Mouse (Mus musculus) intestine, embryonic 16.5 days (tissue): ENCODE results near the gene Mapk9. TPM values are rescaled to one million over a fixed set of nuclear protein-coding genes. Genes with fewer than 3 reads are reported as not detected.
A peak's percentile ranks its signal among the peaks of the same experiment; 100 is the strongest.
"Not testable (repeated sequence)": the region's sequence is repeated elsewhere in the genome, so short reads cannot be mapped to it uniquely, and the experiment has no call there.

Experiments
- ATAC-seq: fragments of 200-750 bp; cut with Nextera tagmentation; 2 replicates; pipeline ENCODE4 v1.8.0; 2017; ENCODE audit warnings: moderate TSS enrichment, moderate library complexity
- H3K27ac ChIP-seq: fragments of 300-500 bp; sonication (generic); 2 replicates; pipeline ENCODE4 v1.5.1; 2014; ENCODE audit warnings: mild to moderate bottlenecking, low read length
- H3K27me3 ChIP-seq: fragments of 300-500 bp; sonication (generic); replicated peaks from 2 replicates; pipeline ENCODE4 v1.6.1; 2014; ENCODE audit warnings: low read length, control low read depth, mixed read lengths; ENCODE audit not compliant: control insufficient read depth, insufficient read depth
- H3K36me3 ChIP-seq: fragments of 300-500 bp; sonication (generic); 2 replicates; pipeline ENCODE4 v1.6.1; 2014; ENCODE audit warnings: low read length, control low read depth; ENCODE audit not compliant: control insufficient read depth, insufficient read depth
- H3K4me1 ChIP-seq: fragments of 300-500 bp; sonication (generic); 2 replicates; pipeline ENCODE4 v1.6.1; 2014; ENCODE audit warnings: low read length, control low read depth, mixed read lengths; ENCODE audit not compliant: control insufficient read depth, insufficient read depth
- H3K4me2 ChIP-seq: fragments of 300-500 bp; sonication (generic); 2 replicates; pipeline ENCODE4 v1.6.1; 2014; ENCODE audit warnings: low read depth, low read length, control low read depth
- H3K4me3 ChIP-seq: fragments of 300-500 bp; sonication (generic); 2 replicates; pipeline ENCODE4 v1.5.1; 2014; ENCODE audit warnings: mild to moderate bottlenecking, low read length
- H3K9ac ChIP-seq: fragments of 300-500 bp; sonication (generic); 2 replicates; pipeline ENCODE4 v1.6.1; 2014; ENCODE audit warnings: low read depth, low read length
- H3K9me3 ChIP-seq: fragments of 300-500 bp; sonication (generic); 2 replicates; pipeline ENCODE4 v1.6.1; 2016; ENCODE audit warnings: low read length, control low read depth; ENCODE audit not compliant: control insufficient read depth
- whole genome bisulfite sequencing: fragments of 180-500 bp; shearing (Covaris S2); extraction: QIAGEN DNeasy Blood & Tissue Kit; methylation state at CpG from one replicate; pipeline ENCODE4 v1.1.7; 2014; 5-methylcytosine and 5-hydroxymethylcytosine counted together
- polyA plus RNA-seq: library from polyadenylated mRNA; unstranded; fragments of >200 nt; fragmentation: Nextera tagmentation; extraction: Ambion mirVana; gene quantifications from 2 replicates; pipeline ENCODE4 v1.2.1, GENCODE M21; 2015

The Mapk9 gene
- polyA plus RNA-seq = 26.6 and 27.8 TPM in 2 replicates

- under 1% methylated on average over 48 of the region's 68 CpGs for WGBS
- Histone ChIP-seq H3K9me3 (no peaks in the 10 kb centered on the region), H3K27me3 (no peaks in the 10 kb centered on the region)
Measured at GRCm38 (mm10) chr11:49846401-49847070, at the start of gene Mapk9. Gene Mapk9, plus strand, starts transcription at chr11:49846751.

GRCm38 (mm10) chr11:49798931-49799330, 47.6 kb upstream of the Mapk9 start:
- WGBS = 89% methylated on average over 6 of the region's 6 CpGs
- Histone ChIP-seq H3K9me3 (no peaks in the 10 kb centered on the region), H3K4me2 (no peak overlapping the region), H3K27ac (no peak overlapping the region), H3K36me3 (no peaks in the 10 kb centered on the region), H3K9ac (no peak overlapping the region), H3K4me1 (peaks cover 11% of the 10 kb centered on the region), H3K27me3 (no peaks in the 10 kb centered on the region), H3K4me3 (no peak overlapping the region)
- no peak for ATAC-seq

More at GRCm38 (mm10) chr11:49846401-49847070, at the start of gene Mapk9:
- ATAC-seq = peak; percentile 98
- Histone ChIP-seq H3K4me1 (peaks cover 14% of the 10 kb centered on the region), H3K4me3 (peak within 1 kb of the TSS; percentile 90), H3K9ac (peak within 1 kb of the TSS; percentile 97), H3K27ac (peak within 1 kb of the TSS; percentile 87), H3K36me3 (0 out of 2 replicates have a peak, but pooled peaks cover 5% of the 10 kb centered on the region), H3K4me2 (peak within 1 kb of the TSS; percentile 89)

GRCm38 (mm10) chr11:49801516-49801915, 45.0 kb upstream of the Mapk9 start:
- H3K9me3 ChIP-seq = no peaks in the 10 kb centered on the region
- no peak overlapping the region for H3K27ac ChIP-seq
- H3K4me2 ChIP-seq = no peak overlapping the region
- ATAC-seq = no peak
- no peaks in the 10 kb centered on the region for H3K36me3 ChIP-seq
- H3K4me1 ChIP-seq = no peaks in the 10 kb centered on the region
- H3K9ac ChIP-seq = no peak overlapping the region
- H3K27me3 ChIP-seq = no peaks in the 10 kb centered on the region
- no peak overlapping the region for H3K4me3 ChIP-seq
- WGBS = 56% methylated on average over 4 of the region's 4 CpGs

GRCm38 (mm10) chr11:49803801-49804200, 42.8 kb upstream of the Mapk9 start:
- no peak overlapping the region for H3K4me3 ChIP-seq
- H3K27ac ChIP-seq = no peak overlapping the region
- no peak for ATAC-seq
- no peaks in the 10 kb centered on the region for H3K36me3 ChIP-seq
- 95% methylated on average over 4 of the region's 4 CpGs for WGBS
- no peaks in the 10 kb centered on the region for H3K9me3 ChIP-seq
- H3K9ac ChIP-seq = no peak overlapping the region
- H3K4me1 ChIP-seq = no peaks in the 10 kb centered on the region
- H3K27me3 ChIP-seq = no peaks in the 10 kb centered on the region
- H3K4me2 ChIP-seq = no peak overlapping the region

- no peak overlapping the region for H3K9ac ChIP-seq
- H3K9me3 ChIP-seq = no peaks in the 10 kb centered on the region
- H3K36me3 ChIP-seq = no peaks in the 10 kb centered on the region
- no peaks in the 10 kb centered on the region for H3K27me3 ChIP-seq
- ATAC-seq = no peak
- no peak overlapping the region for H3K27ac ChIP-seq
- 47% methylated on average over 3 of the region's 3 CpGs for WGBS
- H3K4me3 ChIP-seq = no peak overlapping the region
- no peak overlapping the region for H3K4me2 ChIP-seq
- H3K4me1 ChIP-seq = no peaks in the 10 kb centered on the region
Measured at GRCm38 (mm10) chr11:49806218-49806617, 40.3 kb upstream of the Mapk9 start.

- 87% methylated on average over 9 of the region's 9 CpGs for WGBS
- Histone ChIP-seq H3K4me2 (no peak overlapping the region), H3K9me3 (no peaks in the 10 kb centered on the region), H3K27ac (no peak overlapping the region), H3K27me3 (no peaks in the 10 kb centered on the region), H3K9ac (no peak overlapping the region), H3K4me1 (no peaks in the 10 kb centered on the region), H3K4me3 (no peak overlapping the region), H3K36me3 (no peaks in the 10 kb centered on the region)
- ATAC-seq = no peak
Measured at GRCm38 (mm10) chr11:49808946-49809345, 37.6 kb upstream of the Mapk9 start.

GRCm38 (mm10) chr11:49810696-49811095, 35.9 kb upstream of the Mapk9 start:
- H3K27ac ChIP-seq, H3K27me3 ChIP-seq, H3K36me3 ChIP-seq, H3K9ac ChIP-seq, H3K4me3 ChIP-seq, H3K4me1 ChIP-seq, ATAC-seq, H3K9me3 ChIP-seq, H3K4me2 ChIP-seq: not testable (repeated sequence)
- 87% methylated on average over 7 of the region's 7 CpGs for WGBS

- ATAC-seq = 0 out of 2 replicates have a peak, but pooled peaks have one; percentile 23
Measured at GRCm38 (mm10) chr11:49811099-49811541, 35.4 kb upstream of the Mapk9 start.

GRCm38 (mm10) chr11:49811879-49812278, 34.7 kb upstream of the Mapk9 start:
- Histone ChIP-seq H3K36me3 (no peaks in the 10 kb centered on the region), H3K4me1 (no peaks in the 10 kb centered on the region), H3K9me3 (no peaks in the 10 kb centered on the region), H3K4me2 (no peak overlapping the region), H3K27ac (no peak overlapping the region), H3K27me3 (no peaks in the 10 kb centered on the region), H3K4me3 (no peak overlapping the region), H3K9ac (no peak overlapping the region)
- WGBS = 83% methylated on average over 8 of the region's 8 CpGs
- ATAC-seq = no peak

More at GRCm38 (mm10) chr11:49811099-49811541, 35.4 kb upstream of the Mapk9 start:
- no peaks in the 10 kb centered on the region for H3K9me3 ChIP-seq
- no peak overlapping the region for H3K9ac ChIP-seq
- no peaks in the 10 kb centered on the region for H3K4me1 ChIP-seq
- no peak overlapping the region for H3K4me2 ChIP-seq
- H3K27me3 ChIP-seq = no peaks in the 10 kb centered on the region
- WGBS = 82% methylated on average over 8 of the region's 8 CpGs
- H3K4me3 ChIP-seq = no peak overlapping the region
- H3K27ac ChIP-seq = no peak overlapping the region
- H3K36me3 ChIP-seq = no peaks in the 10 kb centered on the region
